ENCODE assay signal across 12 mouse cellular contexts in the genomic region with DNA sequence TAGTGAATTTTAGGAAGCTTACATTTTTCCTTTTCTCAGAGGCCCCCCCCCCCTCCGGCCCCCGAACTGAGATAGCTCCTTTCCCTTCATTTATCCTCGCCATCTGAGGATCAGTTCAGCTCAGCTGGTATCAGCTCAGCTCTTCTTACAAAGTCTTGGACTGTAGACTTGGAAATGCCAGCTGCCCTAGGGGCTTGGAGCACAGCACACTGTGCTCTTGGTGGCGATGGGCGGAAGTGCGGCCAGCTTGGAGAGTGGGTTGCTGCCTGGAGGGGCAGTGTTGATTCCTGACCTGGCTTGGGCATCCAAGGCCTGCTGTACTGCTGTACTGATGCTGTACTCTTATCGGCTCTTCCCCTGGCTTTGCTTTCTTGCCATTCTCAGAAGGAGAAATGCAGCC.
DNase-seq lines count a peak whose midpoint lies in the region; ATAC-seq and TF ChIP-seq lines count a peak whose summit lies in the region.
"Had no signal": no experiment of that assay in that cellular context is flagged by ENCODE, and none has a peak within 500 bp of the region (broad histone marks: within the 10 kb centered on the region; RNA-seq: fewer than 3 reads in every experiment).

No protein-coding gene starts in this region.

- DNase-seq in heart, postnatal 36 days = peak; percentile 3 to 7
- no peak for DNase-seq in midbrain, embryonic 11.5 days (ENCODE audit: low spot score, missing footprints)
- no peak for DNase-seq in brain, embryonic 14.5 days (ENCODE audit: low read depth)
- DNase-seq in limb, embryonic 11.5 days (ENCODE audit: low spot score) = peak; percentile 35
- no peak for DNase-seq in adrenal gland, postnatal 10 days
- no peak for DNase-seq in kidney, adult 18-20 months
- DNase-seq: cerebellum, adult 2 months; kidney, postnatal 10 days had no signal

- TF ChIP-seq POLR2A in brain, embryonic 14.5 days (IDR thresholded peaks at IDR 0.05; ENCODE audit: borderline replicate concordance, extremely low read depth, insufficient read depth, insufficient read length, poor library complexity, severe bottlenecking) = no peak

- intact Hi-C loops in heart, postnatal 36 days (cut with DNase I) = no loop called here

- H3K4me3 ChIP-seq in heart, embryonic 11.5 days (ENCODE audit: low read depth, low read length) = no peak overlapping the region
- no peak overlapping the region for H3K4me3 ChIP-seq in midbrain, embryonic 11.5 days (ENCODE audit: low read depth, low read length)
- H3K4me3 ChIP-seq in midbrain, embryonic 15.5 days = no peak overlapping the region
- H3K4me3 ChIP-seq in limb, embryonic 11.5 days (ENCODE audit: low read depth, low read length) = no peak overlapping the region
- H3K4me3 ChIP-seq: heart, embryonic 15.5 days; limb, embryonic 12.5 days had no signal

- H3K27me3 ChIP-seq in heart, embryonic 11.5 days (ENCODE audit: control insufficient read depth, insufficient read depth, low read length) = no peaks in the 10 kb centered on the region
- no peaks in the 10 kb centered on the region for H3K27me3 ChIP-seq in midbrain, embryonic 11.5 days (ENCODE audit: control insufficient read depth, insufficient read depth, low read length)
- H3K27me3 ChIP-seq in midbrain, embryonic 15.5 days (replicated peaks) = no peaks in the 10 kb centered on the region
- H3K27me3 ChIP-seq in limb, embryonic 11.5 days (ENCODE audit: control insufficient read depth, insufficient read depth, low read length) = no peaks in the 10 kb centered on the region
- H3K27me3 ChIP-seq: heart, embryonic 15.5 days; limb, embryonic 12.5 days had no signal

- H3K27ac ChIP-seq in heart, embryonic 11.5 days (ENCODE audit: low read depth, low read length) = no peak overlapping the region
- no peak overlapping the region for H3K27ac ChIP-seq in midbrain, embryonic 11.5 days (ENCODE audit: low read depth, low read length)
- H3K27ac ChIP-seq in midbrain, embryonic 15.5 days = no peak overlapping the region
- no peak overlapping the region for H3K27ac ChIP-seq in limb, embryonic 11.5 days (replicated peaks; ENCODE audit: low read depth, low read length)
- H3K27ac ChIP-seq: heart, embryonic 15.5 days; limb, embryonic 12.5 days had no signal

- H3K9ac ChIP-seq in heart, embryonic 11.5 days (ENCODE audit: low read depth, low read length) = no peak overlapping the region
- no peak overlapping the region for H3K9ac ChIP-seq in midbrain, embryonic 11.5 days (ENCODE audit: low read length)
- H3K9ac ChIP-seq in midbrain, embryonic 15.5 days = no peak overlapping the region
- no peak overlapping the region for H3K9ac ChIP-seq in limb, embryonic 11.5 days (ENCODE audit: low read length)
- H3K9ac ChIP-seq: heart, embryonic 15.5 days; limb, embryonic 12.5 days had no signal

- ATAC-seq in heart, embryonic 11.5 days (replicated peaks; ENCODE audit: insufficient number of reproducible peaks, low FRiP score, low TSS enrichment) = no peak
- ATAC-seq in midbrain, embryonic 11.5 days (ENCODE audit: low FRiP score) = 0 out of 2 replicates have a peak, but pooled peaks have one; percentile 46
- no peak for ATAC-seq in midbrain, embryonic 15.5 days (replicated peaks)
- ATAC-seq in limb, embryonic 11.5 days (ENCODE audit: insufficient number of reproducible peaks, low FRiP score, low TSS enrichment, low read depth) = no peak

- 0 out of 2 replicates have a peak, but pooled peaks have one; percentile 16 for TF ChIP-seq CTCF in brain, embryonic 14.5 days (IDR thresholded peaks at IDR 0.05; ENCODE audit: borderline replicate concordance, extremely low read depth, insufficient read depth, insufficient read length)

- H3K36me3 ChIP-seq in heart, embryonic 11.5 days (ENCODE audit: control insufficient read depth, insufficient read depth, low read length) = no peaks in the 10 kb centered on the region
- H3K36me3 ChIP-seq in midbrain, embryonic 11.5 days (ENCODE audit: control insufficient read depth, insufficient read depth, low read length) = no peaks in the 10 kb centered on the region
- no peaks in the 10 kb centered on the region for H3K36me3 ChIP-seq in midbrain, embryonic 15.5 days (replicated peaks)
- H3K36me3 ChIP-seq in limb, embryonic 11.5 days (ENCODE audit: control insufficient read depth, insufficient read depth, low read length) = no peaks in the 10 kb centered on the region
- H3K36me3 ChIP-seq: heart, embryonic 15.5 days; limb, embryonic 12.5 days had no signal

- no peaks in the 10 kb centered on the region for H3K9me3 ChIP-seq in heart, embryonic 11.5 days (replicated peaks; ENCODE audit: control insufficient read depth, low read length)
- H3K9me3 ChIP-seq in midbrain, embryonic 11.5 days (ENCODE audit: control insufficient read depth, low read length) = no peaks in the 10 kb centered on the region
- H3K9me3 ChIP-seq in midbrain, embryonic 15.5 days = peaks cover 8% of the 10 kb centered on the region; the same call in 1 of the 2 replicates
- H3K9me3 ChIP-seq in limb, embryonic 11.5 days (ENCODE audit: control insufficient read depth, low read length) = no peaks in the 10 kb centered on the region
- H3K9me3 ChIP-seq: heart, embryonic 15.5 days had no signal

- H3K4me1 ChIP-seq in heart, embryonic 11.5 days (ENCODE audit: control insufficient read depth, insufficient read depth, low read length) = no peaks in the 10 kb centered on the region
- H3K4me1 ChIP-seq in midbrain, embryonic 11.5 days (ENCODE audit: control insufficient read depth, insufficient read depth, low read length) = no peaks in the 10 kb centered on the region
- no peaks in the 10 kb centered on the region for H3K4me1 ChIP-seq in midbrain, embryonic 15.5 days
- H3K4me1 ChIP-seq in limb, embryonic 11.5 days (ENCODE audit: control insufficient read depth, insufficient read depth, low read length) = no peaks in the 10 kb centered on the region
- H3K4me1 ChIP-seq: limb, embryonic 12.5 days had no signal

- WGBS in heart, embryonic 11.5 days (ENCODE audit: insufficient replicate concordance) = 85% methylated on average over 7 of the region's 7 CpGs
- WGBS in midbrain, embryonic 11.5 days = 80% methylated on average over 7 of the region's 7 CpGs
- 80% methylated on average over 7 of the region's 7 CpGs for WGBS in midbrain, embryonic 15.5 days
- 79% methylated on average over 7 of the region's 7 CpGs for WGBS in limb, embryonic 11.5 days

- H3K4me2 ChIP-seq in heart, embryonic 11.5 days = no peak overlapping the region
- no peak overlapping the region for H3K4me2 ChIP-seq in midbrain, embryonic 11.5 days
- H3K4me2 ChIP-seq in midbrain, embryonic 15.5 days = no peak overlapping the region
- H3K4me2 ChIP-seq in limb, embryonic 11.5 days (ENCODE audit: low read depth, severe bottlenecking) = no peak overlapping the region
- H3K4me2 ChIP-seq: heart, embryonic 15.5 days; limb, embryonic 12.5 days had no signal

Comparison
In these comparisons a context has a peak if more than half of its experiments do, and no peak if none do; other contexts are left out.
1. DNase-seq: peak in heart, postnatal 36 days (2 of 2) and limb, embryonic 11.5 days (single experiment); none in midbrain, embryonic 11.5 days (single experiment), brain, embryonic 14.5 days (single experiment), adrenal gland, postnatal 10 days (single experiment) and kidney, adult 18-20 months (single experiment).